Mouse (Mus musculus) testis, adult 2 months (tissue): ENCODE measurements around the gene Clec4a4.

ENCODE experiments used
- CTCF ChIP-seq: fragments of 200-500 bp; IDR thresholded peaks from 2 replicates; pipeline ENCODE4 v1.5.1; 2012; ENCODE audit warnings: low read depth, mild to moderate bottlenecking, inconsistent platforms, low read length, moderate library complexity; ENCODE audit not compliant: control insufficient read depth, insufficient read depth, insufficient replicate concordance
- POLR2A ChIP-seq: fragments of 200-500 bp; IDR thresholded peaks from 2 replicates; pipeline ENCODE4 v1.6.1; 2012; ENCODE audit warnings: low read depth, mild to moderate bottlenecking, inconsistent platforms, low read length, moderate library complexity; ENCODE audit not compliant: control insufficient read depth

DNA sequence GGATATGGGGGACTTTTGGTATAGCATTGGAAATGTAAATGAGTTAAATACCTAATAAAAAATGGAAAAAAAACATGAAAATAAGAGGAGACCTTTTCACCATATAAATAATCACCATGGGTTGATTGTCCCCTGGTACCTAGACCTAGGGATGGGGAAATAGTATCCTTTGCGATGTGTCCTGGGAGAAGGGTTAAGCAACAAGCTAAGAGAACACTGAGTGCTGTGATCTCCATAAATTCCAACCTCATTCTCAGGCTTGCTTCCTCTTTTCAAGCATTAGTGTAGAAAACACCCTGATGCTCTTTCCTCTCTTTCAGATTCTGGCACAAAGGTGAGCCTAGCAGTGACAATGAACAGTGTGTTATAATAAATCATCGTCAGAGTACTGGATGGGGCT lies 21.1 kb upstream of the Clec4a4 start:
- TF ChIP-seq CTCF (no peak), POLR2A (no peak)
